Mouse (Mus musculus) urinary bladder, adult 2 months (tissue): Measurements from ENCODE around the gene Cldn4. TPM values are rescaled to one million over a fixed set of nuclear protein-coding genes. Genes with fewer than 3 reads are reported as not detected.
A peak's percentile ranks its signal among the peaks of the same experiment; 100 is the strongest.

Experiments used
- DNase-seq: peaks from one replicate; pipeline ENCODE4 v3.0.0; 2022; ENCODE audit warnings: low spot score
- polyA plus RNA-seq: library from polyadenylated mRNA; depleted of rRNA; stranded (reverse); fragments of >200 nt; gene quantifications from 2 replicates; pipeline ENCODE4 v1.2.3, GENCODE M21; 2012; rRNA removed

The Cldn4 gene
- polyA plus RNA-seq = 295 and 393 TPM in 2 replicates

- peak; percentile 86 for DNase-seq
Measured at GRCm38 (mm10) chr5:134946857-134947255, at the start of gene Cldn4. Gene Cldn4, minus strand, starts transcription at chr5:134946934.

- no peak for DNase-seq
Measured at GRCm38 (mm10) chr5:134992566-134992965, 45.8 kb upstream of the Cldn4 start.

GRCm38 (mm10) chr5:134989741-134990140 is 43.0 kb upstream of the Cldn4 start:
- no peak for DNase-seq

GRCm38 (mm10) chr5:134989166-134989565 is 42.4 kb upstream of the Cldn4 start:
- no peak for DNase-seq

GRCm38 (mm10) chr5:134986298-134987268 is 39.8 kb upstream of the Cldn4 start:
- DNase-seq = no peak

GRCm38 (mm10) chr5:134985633-134986297 is 39.0 kb upstream of the Cldn4 start, which contains the start of gene Cldn3:
Gene Cldn3, plus strand, starts transcription at chr5:134986214.
- DNase-seq = no peak

- DNase-seq = no peak
Measured at GRCm38 (mm10) chr5:134983771-134984170, 37.0 kb upstream of the Cldn4 start.

- no peak for DNase-seq
Measured at GRCm38 (mm10) chr5:134983111-134983510, 36.4 kb upstream of the Cldn4 start.

- no peak for DNase-seq
Measured at GRCm38 (mm10) chr5:134981149-134981548, 34.4 kb upstream of the Cldn4 start.

- no peak for DNase-seq
Measured at GRCm38 (mm10) chr5:134977837-134978236, 31.1 kb upstream of the Cldn4 start.

- DNase-seq = no peak
Measured at GRCm38 (mm10) chr5:134976577-134977250, 30.0 kb upstream of the Cldn4 start.

- DNase-seq = no peak
Measured at GRCm38 (mm10) chr5:134976164-134976563, 29.4 kb upstream of the Cldn4 start.

GRCm38 (mm10) chr5:134974921-134975320 is 28.2 kb upstream of the Cldn4 start:
- no peak for DNase-seq

- DNase-seq = no peak
Measured at GRCm38 (mm10) chr5:134974294-134974693, 27.6 kb upstream of the Cldn4 start.

GRCm38 (mm10) chr5:134973526-134973925 is 26.8 kb upstream of the Cldn4 start:
- no peak for DNase-seq

GRCm38 (mm10) chr5:134973081-134973480 is 26.3 kb upstream of the Cldn4 start:
- no peak for DNase-seq

- no peak for DNase-seq
Measured at GRCm38 (mm10) chr5:134970671-134971070, 23.9 kb upstream of the Cldn4 start.

- DNase-seq = no peak
Measured at GRCm38 (mm10) chr5:134967164-134967944, 20.6 kb upstream of the Cldn4 start.

GRCm38 (mm10) chr5:134965852-134966821 is 19.4 kb upstream of the Cldn4 start:
- no peak for DNase-seq

GRCm38 (mm10) chr5:134965473-134965851 is 18.7 kb upstream of the Cldn4 start:
- no peak for DNase-seq
